In genomic region chr8:123036956-123037355, GRCm38 (mm10) we compare ENCODE assay signal across 9 mouse cellular contexts. TPM values are rescaled to one million over a fixed set of nuclear protein-coding genes. Genes with fewer than 3 reads are reported as not detected.
DNase-seq lines count a peak whose midpoint lies in the region; ATAC-seq lines count a peak whose summit lies in the region.
"Had no signal": no experiment of that assay in that cellular context is flagged by ENCODE, and none has a peak within 500 bp of the region (broad histone marks: within the 10 kb centered on the region; RNA-seq: fewer than 3 reads in every experiment).

No protein-coding gene starts in this region.

- peaks cover 45% of the 10 kb centered on the region for H3K4me1 ChIP-seq in heart, embryonic 10.5 days
- H3K4me1 ChIP-seq in intestine, embryonic 15.5 days (replicated peaks), result peaks cover 25% of the 10 kb centered on the region

- no peaks in the 10 kb centered on the region for H3K9me3 ChIP-seq in heart, embryonic 10.5 days
- H3K9me3 ChIP-seq in intestine, embryonic 15.5 days, result no peaks in the 10 kb centered on the region

- no peak overlapping the region for H3K9ac ChIP-seq in intestine, embryonic 15.5 days

- no peak overlapping the region for H3K4me3 ChIP-seq in heart, embryonic 10.5 days
- no peak overlapping the region for H3K4me3 ChIP-seq in intestine, embryonic 15.5 days (replicated peaks)

- H3K36me3 ChIP-seq in heart, embryonic 10.5 days, result no peaks in the 10 kb centered on the region
- no peaks in the 10 kb centered on the region for H3K36me3 ChIP-seq in intestine, embryonic 15.5 days

- H3K4me2 ChIP-seq in intestine, embryonic 15.5 days (replicated peaks), result 0 out of 2 replicates have a peak overlapping the region, but pooled peaks have one; percentile 0

- WGBS in heart, embryonic 10.5 days, result 60% methylated on average over 3 of the region's 3 CpGs
- WGBS in intestine, embryonic 15.5 days, result 34% methylated on average over 3 of the region's 3 CpGs

- no peaks in the 10 kb centered on the region for H3K27me3 ChIP-seq in heart, embryonic 10.5 days (ENCODE audit: insufficient read depth, poor library complexity, severe bottlenecking)
- H3K27me3 ChIP-seq in intestine, embryonic 15.5 days (replicated peaks), result no peaks in the 10 kb centered on the region

- DNase-seq in heart, embryonic 10.5 days (ENCODE audit: low spot score), result no peak
- DNase-seq in heart, adult 8-10 months (ENCODE audit: low spot score), result no peak
- DNase-seq in NIH3T3 (ENCODE audit: low read depth), result peak; percentile 43
- peak; percentile 47 to 59 for DNase-seq in spleen, postnatal 36 days (ENCODE audit: low spot score in 2 of 2)
- DNase-seq in left cerebral cortex, postnatal 10 days (ENCODE audit: extremely low spot score in 1 of 2, low spot score in 2 of 2), result no peak
- DNase-seq in left cerebral cortex, postnatal 14 days (ENCODE audit: low spot score in 2 of 2), result no peak
- DNase-seq in embryo, embryonic 10.5 days (ENCODE audit: low spot score), result no peak
- DNase-seq: cerebellum, postnatal 36 days had no signal

- H3K27ac ChIP-seq in heart, embryonic 10.5 days, result peak overlapping the region; percentile 22; the same call in 1 of the 2 replicates
- H3K27ac ChIP-seq in intestine, embryonic 15.5 days, result peak overlapping the region; percentile 51; the same call in 1 of the 2 replicates

- intact Hi-C loops in left cerebral cortex, postnatal 10 days (cut with DNase I), result no loop called here
- intact Hi-C loops in left cerebral cortex, postnatal 14 days (cut with DNase I), result no loop called here

- ATAC-seq in intestine, embryonic 15.5 days, result peak; percentile 72

RNA-seq across cellular contexts. Expression of gene Ankrd11, which starts 5.1 kb away (rescaled TPM):
- polyA plus RNA-seq in heart, embryonic 10.5 days (2016; fragmentation: Nextera tagmentation; extraction: Ambion mirVana), result 32.9 TPM in 2 replicates
- 10 to 100 TPM; 71.5 to 75.9 (median 75.2) TPM for total RNA-seq in heart, adult 8-10 months (2022)
- 50.9 and 53.9 TPM in 2 replicates for polyA plus RNA-seq in intestine, embryonic 15.5 days (2015; fragmentation: Nextera tagmentation; extraction: Ambion mirVana)
- 100 to 1,000 TPM; 137 to 138 TPM for total RNA-seq in left cerebral cortex, postnatal 10 days (2021)
- 100 to 1,000 TPM; 146 to 151 TPM for total RNA-seq in left cerebral cortex, postnatal 14 days (2021)

RNA-seq across cellular contexts. Expression of gene Spg7, which starts 25.8 kb away (rescaled TPM):
- polyA plus RNA-seq in heart, embryonic 10.5 days (2016; fragmentation: Nextera tagmentation; extraction: Ambion mirVana), result 57.4 and 63.0 TPM in 2 replicates
- total RNA-seq in heart, adult 8-10 months (2022), result 10 to 100 TPM; 86.9 to 99.5 (median 95.3) TPM
- 51.7 and 52.5 TPM in 2 replicates for polyA plus RNA-seq in intestine, embryonic 15.5 days (2015; fragmentation: Nextera tagmentation; extraction: Ambion mirVana)
- 10 to 100 TPM; 70.4 to 71.3 TPM for total RNA-seq in left cerebral cortex, postnatal 10 days (2021)
- total RNA-seq in left cerebral cortex, postnatal 14 days (2021), result 10 to 100 TPM; 69.0 to 69.4 TPM

Comparison
In these comparisons a context has a peak if more than half of its experiments do, and no peak if none do; other contexts are left out.
1. DNase-seq: peak in NIH3T3 (single experiment) and spleen, postnatal 36 days (2 of 2); none in heart, embryonic 10.5 days (single experiment), heart, adult 8-10 months (single experiment), left cerebral cortex, postnatal 10 days (0 of 2), left cerebral cortex, postnatal 14 days (0 of 2) and embryo, embryonic 10.5 days (single experiment).